Mouse (Mus musculus) stomach, postnatal 0 days (tissue): ENCODE measurements around the gene Arid5b.

ENCODE experiments used
- CTCF ChIP-seq: IDR thresholded peaks from 2 replicates; pipeline ENCODE4 v1.5.1; 2016; ENCODE audit warnings: antibody characterized with exemption, low read depth, mild to moderate bottlenecking, moderate library complexity
- EP300 ChIP-seq: optimal IDR thresholded peaks from 2 replicates; pipeline ENCODE3; 2016; ENCODE audit warnings: antibody characterized with exemption

DNA sequence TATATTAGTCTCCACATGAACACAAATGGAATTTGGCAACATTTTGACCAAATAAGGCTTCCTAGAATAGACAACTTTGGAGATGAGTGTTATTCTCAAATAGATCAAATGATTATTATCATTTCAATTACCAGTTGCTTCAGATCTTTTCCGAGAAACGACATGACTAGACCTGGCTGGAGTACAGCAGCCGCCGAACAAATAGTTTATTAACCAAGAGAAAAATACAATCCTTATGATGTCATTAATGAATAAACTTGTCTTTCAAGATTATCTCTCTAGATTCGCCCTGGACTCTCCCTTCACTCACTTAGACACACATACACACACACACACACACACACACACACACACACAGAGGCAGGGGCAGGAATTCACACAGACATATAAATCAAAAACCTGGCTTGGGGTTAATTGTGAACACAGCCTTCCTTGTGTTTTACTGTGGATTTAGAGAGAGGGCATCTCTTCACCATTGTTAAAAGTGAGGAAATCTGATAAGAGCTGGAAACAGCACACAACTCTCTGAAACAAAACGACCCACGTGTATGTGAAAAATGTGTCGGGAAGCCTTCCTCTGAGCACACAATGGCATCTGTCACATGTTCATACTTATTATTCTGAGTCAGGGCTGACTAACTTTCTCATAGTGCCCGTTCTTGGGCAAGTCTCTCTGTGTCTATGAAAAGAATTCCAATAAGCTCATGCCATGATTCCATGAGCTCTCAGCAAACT, 30.1 kb downstream of the Arid5b start:
- TF ChIP-seq EP300 (no peak), CTCF (no peak)
